Mouse (Mus musculus): Measurements from ENCODE around the gene Kif14.
"Not testable (repeated sequence)": the region's sequence is repeated elsewhere in the genome, so short reads cannot be mapped to it uniquely, and the experiment has no call there.

Kif14 gene

GRCm38 (mm10) chr1:136492232-136492631 lies 26.1 kb downstream of the Kif14 start:
- no peak for DNase-seq

GRCm38 (mm10) chr1:136499317-136499716 lies 33.2 kb downstream of the Kif14 start:
- no peak for DNase-seq

GRCm38 (mm10) chr1:136502936-136503335 lies 36.8 kb downstream of the Kif14 start:
- DNase-seq = no peak

GRCm38 (mm10) chr1:136506255-136506654 lies 40.1 kb downstream of the Kif14 start:
- DNase-seq = not testable (repeated sequence)

- no peak for DNase-seq
Observed at GRCm38 (mm10) chr1:136512317-136512716, 46.2 kb downstream of the Kif14 start.

GRCm38 (mm10) chr1:136513181-136513580 lies 47.0 kb downstream of the Kif14 start:
- no peak for DNase-seq

- no peak for DNase-seq
Observed at GRCm38 (mm10) chr1:136518699-136519356, 52.7 kb downstream of the Kif14 start.

GRCm38 (mm10) chr1:136521363-136521937 lies 55.3 kb downstream of the Kif14 start:
- peak; percentile 11 for DNase-seq

- DNase-seq = peak; percentile 30
Observed at GRCm38 (mm10) chr1:136524917-136525316, 58.8 kb downstream of the Kif14 start.

- no peak for DNase-seq
Observed at GRCm38 (mm10) chr1:136525818-136526217, 59.7 kb downstream of the Kif14 start.

GRCm38 (mm10) chr1:136527163-136527562 lies 61.0 kb downstream of the Kif14 start:
- no peak for DNase-seq

- no peak for DNase-seq
Observed at GRCm38 (mm10) chr1:136532556-136532955, 66.4 kb downstream of the Kif14 start.

GRCm38 (mm10) chr1:136536947-136537346 lies 70.8 kb downstream of the Kif14 start:
- no peak for DNase-seq

- DNase-seq = no peak
Observed at GRCm38 (mm10) chr1:136538247-136538646, 72.1 kb downstream of the Kif14 start.

GRCm38 (mm10) chr1:136540407-136540895 lies 74.3 kb downstream of the Kif14 start:
- no peak for DNase-seq

- DNase-seq = no peak
Observed at GRCm38 (mm10) chr1:136541618-136542376, 75.7 kb downstream of the Kif14 start.

GRCm38 (mm10) chr1:136543920-136544319 lies 77.8 kb downstream of the Kif14 start:
- DNase-seq = no peak

- DNase-seq = no peak
Observed at GRCm38 (mm10) chr1:136547068-136547467, 80.9 kb downstream of the Kif14 start.

GRCm38 (mm10) chr1:136550285-136550684 lies 84.1 kb downstream of the Kif14 start:
- no peak for DNase-seq

- DNase-seq = peak; percentile 75
Observed at GRCm38 (mm10) chr1:136550851-136551540, 84.9 kb downstream of the Kif14 start.

- DNase-seq = no peak
Observed at GRCm38 (mm10) chr1:136554686-136555085, 88.5 kb downstream of the Kif14 start.

- no peak for DNase-seq
Observed at GRCm38 (mm10) chr1:136555892-136556291, 89.7 kb downstream of the Kif14 start.

GRCm38 (mm10) chr1:136556643-136557042 lies 90.5 kb downstream of the Kif14 start:
- not testable (repeated sequence) for DNase-seq

Data from cerebellum, adult 8-10 months (tissue).